Mouse (Mus musculus) retina, postnatal 7 days (tissue): Measurements from ENCODE around the gene Snx17.

ENCODE experiments used
- DNase-seq: peaks from one replicate; pipeline ENCODE4 v3.0.0-alpha.2; 2012; ENCODE audit warnings: low read depth, low spot score

Snx17 gene

GRCm38 (mm10) chr5:31226641-31227040 is 33.6 kb downstream of the Snx17 start:
- DNase-seq = no peak

- DNase-seq = peak; percentile 87
Measured at GRCm38 (mm10) chr5:31240637-31241521, 47.9 kb downstream of the Snx17 start, which contains the start of the genes Nrbp1 and Gm9970. TSS of gene Nrbp1 (plus strand) at chr5:31240864. TSS of gene Gm9970 (minus strand) at chr5:31241232.

GRCm38 (mm10) chr5:31241522-31242034 is 48.6 kb downstream of the Snx17 start:
- no peak for DNase-seq

GRCm38 (mm10) chr5:31242191-31242590 is 49.2 kb downstream of the Snx17 start:
- DNase-seq = no peak
